Mouse (Mus musculus): ENCODE results near the gene B3gntl1. TPM values are rescaled to one million over a fixed set of nuclear protein-coding genes. Genes with fewer than 3 reads are reported as not detected.

The B3gntl1 gene
- total RNA-seq, 2 experiments from 2014 or later: 7.1 to 8.1 TPM

DNA sequence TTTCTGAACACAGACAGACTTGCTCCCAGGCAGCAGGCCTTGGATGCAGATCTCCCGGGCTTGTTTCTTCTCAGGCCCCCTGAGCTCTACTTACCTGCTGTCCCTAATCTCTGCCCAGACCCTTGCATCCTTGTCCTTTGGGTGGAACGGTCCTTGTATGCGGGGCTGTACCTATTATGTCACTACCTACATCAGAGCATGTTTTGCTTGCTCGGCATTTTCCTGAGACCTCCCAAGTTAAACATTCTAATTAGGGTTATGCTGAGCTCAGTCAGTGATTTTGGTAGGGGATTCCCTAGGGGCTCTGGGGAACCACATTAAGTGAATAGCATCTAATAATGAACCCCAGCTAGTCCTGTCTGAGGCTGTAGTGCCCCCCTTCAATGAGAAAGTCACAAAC, 47.9 kb downstream of the B3gntl1 start:
- no peak for DNase-seq (ENCODE audit: low spot score in 2 of 2)

DNA sequence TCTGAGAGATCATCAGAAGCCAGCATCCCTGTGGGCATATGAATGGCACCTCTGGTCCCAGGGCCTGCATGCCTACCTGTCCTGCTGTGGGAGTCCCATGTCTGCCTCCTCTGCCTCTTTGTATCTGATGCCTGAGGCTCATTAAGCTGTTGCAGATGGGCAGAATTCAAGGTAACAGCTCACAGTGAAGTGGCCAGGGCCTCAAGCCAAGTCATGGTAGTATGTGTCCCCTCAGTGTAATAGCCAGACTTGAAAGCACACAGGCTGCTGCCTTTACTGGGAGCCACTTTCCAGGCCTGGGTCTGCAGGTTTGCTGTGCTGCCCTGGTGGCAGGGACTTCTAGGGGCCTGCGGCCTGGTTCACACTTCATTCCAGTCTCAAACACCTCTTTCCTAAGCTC, 55.6 kb downstream of the B3gntl1 start:
- TF ChIP-seq CTCF (conservative IDR thresholded peaks at IDR 0.05): no peak

More for the DNA sequence above, 47.9 kb downstream of the B3gntl1 start:
- no peak for TF ChIP-seq CTCF (conservative IDR thresholded peaks at IDR 0.05)
- H3K4me3 ChIP-seq: no peak overlapping the region
- H3K27ac ChIP-seq: no peak overlapping the region

DNA sequence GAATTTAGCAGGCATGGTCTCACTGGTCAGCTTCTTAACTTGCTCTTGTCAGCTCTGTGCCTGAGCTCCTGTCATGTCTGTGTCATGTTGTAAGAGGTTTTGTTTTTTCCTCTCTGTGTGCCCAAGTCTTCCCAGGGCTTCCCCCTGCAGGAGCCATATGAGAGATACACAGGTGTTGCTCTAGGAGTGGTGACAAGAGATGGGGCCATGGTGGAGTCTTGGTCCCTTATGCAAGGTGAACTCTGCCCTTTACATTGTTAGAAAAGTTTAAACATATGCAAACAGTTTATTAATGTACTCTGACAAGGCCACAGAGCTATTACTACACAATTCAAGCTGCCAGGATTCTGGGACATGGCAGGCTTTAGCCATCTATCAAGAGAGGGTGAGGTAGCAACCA, 56.5 kb downstream of the B3gntl1 start:
- Histone ChIP-seq H3K27ac (no peak overlapping the region), H3K4me3 (no peak overlapping the region)
- DNase-seq (ENCODE audit: low spot score in 2 of 2): no peak
- no peak for TF ChIP-seq CTCF (conservative IDR thresholded peaks at IDR 0.05)

More for the DNA sequence above, 55.6 kb downstream of the B3gntl1 start:
- Histone ChIP-seq H3K4me3 (no peak overlapping the region), H3K27ac (no peak overlapping the region)
- no peak for DNase-seq (ENCODE audit: low spot score in 2 of 2)

DNA sequence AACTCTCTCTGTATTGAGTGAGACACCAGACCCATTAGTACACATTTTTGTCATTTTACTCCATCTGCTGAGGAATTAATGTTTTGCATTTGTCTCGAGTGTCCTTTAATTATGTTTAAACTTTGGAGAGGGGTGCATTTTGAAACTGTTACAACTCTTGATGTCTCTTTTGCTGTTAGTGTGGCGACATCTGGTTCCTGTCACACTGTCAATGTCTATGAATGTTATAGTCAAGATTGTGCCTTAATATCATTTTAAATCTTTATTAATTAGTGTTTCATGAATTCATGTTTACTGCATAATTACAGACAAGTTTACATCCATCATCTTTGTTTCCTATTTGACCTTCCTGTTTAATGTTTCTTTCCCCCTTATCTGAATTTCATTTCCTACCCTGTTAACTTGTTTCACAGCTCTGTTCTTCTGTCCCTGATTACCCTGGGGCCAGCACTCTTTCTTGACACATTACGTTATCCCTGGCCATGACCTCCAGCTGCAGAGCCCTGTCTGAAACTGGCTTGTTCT, 56.9 kb downstream of the B3gntl1 start:
- no peak for DNase-seq (ENCODE audit: low spot score in 2 of 2)

DNA sequence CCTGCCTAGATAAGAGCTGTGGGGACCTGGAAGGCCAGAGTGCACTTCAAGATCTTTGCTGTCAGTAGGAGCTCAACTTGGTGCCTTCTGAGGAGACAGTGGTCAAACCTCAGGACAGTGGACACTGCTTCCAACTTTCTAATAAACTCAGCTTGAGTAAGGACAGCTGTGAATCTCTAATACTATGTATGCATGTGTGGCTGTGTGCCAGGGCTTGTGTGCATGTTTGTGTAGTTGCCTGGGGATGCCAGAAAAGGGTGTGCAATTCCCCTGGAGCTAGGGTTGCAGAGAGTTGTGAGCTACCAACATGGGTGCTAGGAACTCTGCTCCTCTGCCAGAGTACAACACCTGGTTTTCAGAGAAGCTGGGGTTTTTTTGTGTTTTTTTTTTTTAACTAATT, 62.0 kb downstream of the B3gntl1 start:
- H3K4me3 ChIP-seq: no peak overlapping the region
- H3K27ac ChIP-seq: no peak overlapping the region
- no peak for TF ChIP-seq CTCF (conservative IDR thresholded peaks at IDR 0.05)
- no peak for DNase-seq (ENCODE audit: low spot score in 2 of 2)

More for the DNA sequence above, 56.9 kb downstream of the B3gntl1 start:
- H3K4me3 ChIP-seq: no peak overlapping the region
- TF ChIP-seq CTCF (conservative IDR thresholded peaks at IDR 0.05): no peak
- no peak overlapping the region for H3K27ac ChIP-seq

DNA sequence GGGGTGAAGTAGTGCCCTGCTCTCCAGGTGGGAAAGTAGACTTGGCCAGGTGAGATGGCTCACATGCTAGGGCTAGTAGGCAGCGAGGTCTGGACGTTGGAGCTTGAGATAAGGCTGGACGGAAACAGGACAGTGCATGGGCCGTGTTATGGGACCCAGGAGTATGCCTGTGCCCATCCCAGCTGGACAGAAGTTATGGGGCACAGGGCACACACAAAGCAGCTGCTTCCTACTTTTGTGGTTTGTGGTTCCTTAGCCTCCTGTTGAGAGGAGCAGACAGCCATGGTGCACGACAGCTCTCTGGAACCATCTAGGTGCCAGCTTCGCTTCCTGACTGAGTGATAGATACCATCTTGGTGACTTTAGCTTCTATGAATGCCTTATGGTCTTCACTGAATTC, 67.3 kb downstream of the B3gntl1 start:
- Histone ChIP-seq H3K27ac (no peak overlapping the region), H3K4me3 (no peak overlapping the region)
- no peak for DNase-seq (ENCODE audit: low spot score in 2 of 2)
- TF ChIP-seq CTCF (conservative IDR thresholded peaks at IDR 0.05): no peak

DNA sequence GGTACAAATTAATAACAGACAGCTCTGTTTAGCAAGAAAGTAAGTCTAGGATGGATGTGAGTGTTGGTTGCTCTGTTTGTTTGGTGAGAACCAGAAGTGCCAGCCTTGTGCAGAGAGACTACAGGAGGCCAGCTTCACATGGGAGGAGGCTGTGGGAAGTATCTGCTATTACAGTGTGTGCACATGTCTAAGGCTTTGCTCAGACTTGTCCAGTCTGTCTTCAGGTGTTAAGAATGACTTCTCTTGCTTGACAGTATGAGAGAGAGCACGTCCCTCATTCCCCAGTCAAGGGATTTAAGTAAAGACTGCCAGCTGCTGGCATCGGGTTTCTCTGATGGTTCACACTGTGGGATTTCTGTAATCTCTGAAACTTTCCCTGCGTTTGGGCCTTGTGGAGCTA, 71.5 kb downstream of the B3gntl1 start:
- no peak for TF ChIP-seq CTCF (conservative IDR thresholded peaks at IDR 0.05)
- Histone ChIP-seq H3K27ac (no peak overlapping the region), H3K4me3 (no peak overlapping the region)
- DNase-seq (ENCODE audit: low spot score in 2 of 2): no peak

DNA sequence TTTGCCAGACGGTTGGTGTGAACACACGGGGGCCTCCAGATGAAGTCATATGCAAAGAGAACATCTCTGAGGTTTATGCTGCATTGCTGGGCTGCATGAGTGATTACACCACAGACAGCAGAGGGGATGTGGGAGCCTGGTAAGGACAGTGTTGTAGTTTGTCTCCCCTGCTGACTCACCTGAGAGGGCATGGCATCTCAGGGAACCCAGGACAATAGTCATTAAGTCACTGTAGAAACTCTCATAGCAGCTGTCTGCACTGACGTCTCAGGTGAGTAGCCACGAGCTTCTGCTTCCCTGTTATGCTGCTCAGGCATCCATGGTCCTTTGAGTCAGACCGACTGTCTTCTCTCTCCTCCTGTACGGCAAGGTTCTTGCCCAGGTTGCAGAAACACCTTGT, 75.7 kb downstream of the B3gntl1 start:
- H3K4me3 ChIP-seq: no peak overlapping the region

DNA sequence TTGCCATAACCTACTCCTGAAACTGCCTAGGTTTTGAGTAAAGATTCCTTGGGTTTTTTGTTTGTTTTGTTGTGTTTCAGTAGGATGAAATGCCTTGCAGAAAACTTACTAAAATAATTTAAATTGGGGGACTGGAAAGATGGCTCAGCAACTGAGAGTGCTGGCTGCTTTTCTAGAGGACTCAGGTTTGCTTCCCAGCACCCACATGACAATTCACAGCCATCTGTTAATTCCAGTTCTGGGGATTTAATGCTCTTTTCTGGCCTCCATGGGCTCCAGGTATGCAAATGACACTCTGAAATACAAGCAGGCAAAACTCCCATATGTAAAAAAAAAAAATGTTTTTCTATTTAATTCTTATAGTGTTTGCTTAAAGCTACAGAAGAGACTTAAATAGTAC, 91.1 kb downstream of the B3gntl1 start:
- peak in 1 of 2 experiments; percentile 23 for DNase-seq (ENCODE audit: low spot score in 2 of 2)
- TF ChIP-seq CTCF (conservative IDR thresholded peaks at IDR 0.05): no peak

More for the DNA sequence above, 75.7 kb downstream of the B3gntl1 start:
- H3K27ac ChIP-seq: no peak overlapping the region
- no peak for TF ChIP-seq CTCF (conservative IDR thresholded peaks at IDR 0.05)
- DNase-seq (ENCODE audit: low spot score in 2 of 2): no peak

More for the DNA sequence above, 91.1 kb downstream of the B3gntl1 start:
- Histone ChIP-seq H3K4me3 (no peak overlapping the region), H3K27ac (peak overlapping the region; percentile 52)

Other genes with a start within 250 kb of the B3gntl1 start
- 10 to 100 TPM; 40.7 to 43.5 TPM for gene Fn3k, start 238.2 kb downstream of the B3gntl1 start, total RNA-seq (2021)
- 10 to 100 TPM; 39.5 to 40.3 TPM for gene Tbcd, start 221.2 kb downstream of the B3gntl1 start, total RNA-seq (2021)
- under 1 TPM; 0.20 to 0.25 TPM for gene Zfp750, start 153.8 kb downstream of the B3gntl1 start, total RNA-seq (2021)
- 10 to 100 TPM; 10.3 to 10.7 TPM for gene Metrnl, start 28.4 kb upstream of the B3gntl1 start, total RNA-seq (2021)
- not detected for gene Ptchd3, start 157.1 kb upstream of the B3gntl1 start, total RNA-seq (2021)

Data from layer of hippocampus, adult 2 months (tissue).